Mouse (Mus musculus): ENCODE results near the gene Slc39a13. TPM values are rescaled to one million over a fixed set of nuclear protein-coding genes. Genes with fewer than 3 reads are reported as not detected.
"Not testable (repeated sequence)": the region's sequence is repeated elsewhere in the genome, so short reads cannot be mapped to it uniquely, and the experiment has no call there.

The Slc39a13 gene
- polyA plus RNA-seq, 1 experiment from 2014 or later = 20.3 TPM

GRCm38 (mm10) chr2:91033000-91033399 lies 37.2 kb downstream of the Slc39a13 start:
- no peak for DNase-seq (ENCODE audit: low spot score)
- Histone ChIP-seq H3K4me1 (peaks cover 9% of the 10 kb centered on the region), H3K4me3 (no peak overlapping the region), H3K9me3 (no peaks in the 10 kb centered on the region), H3K36me3 (replicated peaks) (no peaks in the 10 kb centered on the region), H3K27me3 (replicated peaks; ENCODE audit: low read depth, poor library complexity, severe bottlenecking) (no peaks in the 10 kb centered on the region), H3K27ac (replicated peaks) (no peak overlapping the region)
- 13% methylated on average over 3 of the region's 3 CpGs for WGBS

- Histone ChIP-seq H3K9me3 (no peaks in the 10 kb centered on the region), H3K27ac (replicated peaks) (no peak overlapping the region)
- 87% methylated on average over 4 of the region's 4 CpGs for WGBS
Measured at GRCm38 (mm10) chr2:91031216-91031615, 39.0 kb downstream of the Slc39a13 start.

GRCm38 (mm10) chr2:91027391-91028214 lies 42.6 kb downstream of the Slc39a13 start:
- H3K4me1 ChIP-seq = no peaks in the 10 kb centered on the region
- DNase-seq (ENCODE audit: low spot score) = no peak

More at GRCm38 (mm10) chr2:91031216-91031615, 39.0 kb downstream of the Slc39a13 start:
- no peak for DNase-seq (ENCODE audit: low spot score)
- H3K4me3 ChIP-seq = no peak overlapping the region
- H3K4me1 ChIP-seq = peaks cover 9% of the 10 kb centered on the region
- H3K36me3 ChIP-seq (replicated peaks) = no peaks in the 10 kb centered on the region
- no peaks in the 10 kb centered on the region for H3K27me3 ChIP-seq (replicated peaks; ENCODE audit: low read depth, poor library complexity, severe bottlenecking)

GRCm38 (mm10) chr2:91026491-91026890 lies 43.7 kb downstream of the Slc39a13 start:
- H3K27me3 ChIP-seq (replicated peaks; ENCODE audit: low read depth, poor library complexity, severe bottlenecking) = no peaks in the 10 kb centered on the region
- H3K9me3 ChIP-seq = no peaks in the 10 kb centered on the region
- H3K4me3 ChIP-seq = no peak overlapping the region
- H3K27ac ChIP-seq (replicated peaks) = no peak overlapping the region
- 78% methylated on average over 1 of the region's 1 CpGs for WGBS
- H3K4me1 ChIP-seq = no peaks in the 10 kb centered on the region
- H3K36me3 ChIP-seq (replicated peaks) = peaks cover 11% of the 10 kb centered on the region
- no peak for DNase-seq (ENCODE audit: low spot score)

More at GRCm38 (mm10) chr2:91027391-91028214, 42.6 kb downstream of the Slc39a13 start:
- Histone ChIP-seq H3K9me3 (no peaks in the 10 kb centered on the region), H3K4me3 (no peak overlapping the region), H3K27ac (replicated peaks) (no peak overlapping the region), H3K36me3 (replicated peaks) (peaks cover 5% of the 10 kb centered on the region; the same call in 1 of the 2 replicates), H3K27me3 (replicated peaks; ENCODE audit: low read depth, poor library complexity, severe bottlenecking) (no peaks in the 10 kb centered on the region)
- 90% methylated on average over 9 of the region's 9 CpGs for WGBS

GRCm38 (mm10) chr2:91025081-91025516 lies 45.1 kb downstream of the Slc39a13 start:
- DNase-seq (ENCODE audit: low spot score) = no peak
- 91% methylated on average over 1 of the region's 1 CpGs for WGBS
- H3K4me3 ChIP-seq = no peak overlapping the region
- H3K4me1 ChIP-seq = no peaks in the 10 kb centered on the region
- H3K27me3 ChIP-seq (replicated peaks; ENCODE audit: low read depth, poor library complexity, severe bottlenecking) = no peaks in the 10 kb centered on the region
- peaks cover 25% of the 10 kb centered on the region for H3K36me3 ChIP-seq (replicated peaks)
- H3K9me3 ChIP-seq = no peaks in the 10 kb centered on the region
- no peak overlapping the region for H3K27ac ChIP-seq (replicated peaks)

- DNase-seq (ENCODE audit: low spot score) = no peak
- H3K4me3 ChIP-seq = no peak overlapping the region
- no peaks in the 10 kb centered on the region for H3K4me1 ChIP-seq
- 89% methylated on average over 1 of the region's 1 CpGs for WGBS
- H3K36me3 ChIP-seq (replicated peaks) = peaks cover 35% of the 10 kb centered on the region
- no peaks in the 10 kb centered on the region for H3K9me3 ChIP-seq
- no peak overlapping the region for H3K27ac ChIP-seq (replicated peaks)
- H3K27me3 ChIP-seq (replicated peaks; ENCODE audit: low read depth, poor library complexity, severe bottlenecking) = no peaks in the 10 kb centered on the region
Measured at GRCm38 (mm10) chr2:91023956-91024355, 46.3 kb downstream of the Slc39a13 start.

GRCm38 (mm10) chr2:91023131-91023530 lies 47.1 kb downstream of the Slc39a13 start:
- Histone ChIP-seq H3K36me3 (replicated peaks) (peaks cover 43% of the 10 kb centered on the region), H3K27ac (replicated peaks) (no peak overlapping the region), H3K4me1 (no peaks in the 10 kb centered on the region), H3K9me3 (no peaks in the 10 kb centered on the region), H3K27me3 (replicated peaks; ENCODE audit: low read depth, poor library complexity, severe bottlenecking) (no peaks in the 10 kb centered on the region), H3K4me3 (no peak overlapping the region)
- WGBS = 70% methylated on average over 2 of the region's 2 CpGs
- DNase-seq (ENCODE audit: low spot score) = no peak

- not testable (repeated sequence) for H3K4me3 ChIP-seq; H3K4me1 ChIP-seq; DNase-seq (ENCODE audit: low spot score); H3K27me3 ChIP-seq (replicated peaks; ENCODE audit: low read depth, poor library complexity, severe bottlenecking); H3K9me3 ChIP-seq; H3K27ac ChIP-seq (replicated peaks)
- H3K36me3 ChIP-seq (replicated peaks) = peaks cover 52% of the 10 kb centered on the region
- WGBS = 93% methylated on average over 7 of the region's 7 CpGs
Measured at GRCm38 (mm10) chr2:91022266-91022665, 48.0 kb downstream of the Slc39a13 start.

- H3K27ac ChIP-seq (replicated peaks) = no peak overlapping the region
- H3K9me3 ChIP-seq = no peaks in the 10 kb centered on the region
- H3K27me3 ChIP-seq (replicated peaks; ENCODE audit: low read depth, poor library complexity, severe bottlenecking) = no peaks in the 10 kb centered on the region
- no peak overlapping the region for H3K4me3 ChIP-seq
- DNase-seq (ENCODE audit: low spot score) = no peak
- peaks cover 74% of the 10 kb centered on the region for H3K36me3 ChIP-seq (replicated peaks)
- peaks cover 3% of the 10 kb centered on the region; the same call in 1 of the 2 replicates for H3K4me1 ChIP-seq
- 96% methylated on average over 3 of the region's 3 CpGs for WGBS
Measured at GRCm38 (mm10) chr2:91019911-91020310, 50.3 kb downstream of the Slc39a13 start.

- Histone ChIP-seq H3K27ac (replicated peaks) (no peak overlapping the region), H3K9me3 (no peaks in the 10 kb centered on the region), H3K27me3 (replicated peaks; ENCODE audit: low read depth, poor library complexity, severe bottlenecking) (no peaks in the 10 kb centered on the region), H3K36me3 (replicated peaks) (peaks cover 86% of the 10 kb centered on the region), H3K4me1 (peaks cover 3% of the 10 kb centered on the region; the same call in 1 of the 2 replicates), H3K4me3 (no peak overlapping the region)
- WGBS = 90% methylated on average over 8 of the region's 8 CpGs
- no peak for DNase-seq (ENCODE audit: low spot score)
Measured at GRCm38 (mm10) chr2:91018061-91018788, 52.0 kb downstream of the Slc39a13 start.

GRCm38 (mm10) chr2:91015386-91015785 lies 54.8 kb downstream of the Slc39a13 start:
- Histone ChIP-seq H3K9me3 (no peaks in the 10 kb centered on the region), H3K27me3 (replicated peaks; ENCODE audit: low read depth, poor library complexity, severe bottlenecking) (no peaks in the 10 kb centered on the region), H3K4me1 (peaks cover 3% of the 10 kb centered on the region; the same call in 1 of the 2 replicates), H3K36me3 (replicated peaks) (peaks cover 96% of the 10 kb centered on the region), H3K27ac (replicated peaks) (no peak overlapping the region), H3K4me3 (no peak overlapping the region)
- 89% methylated on average over 4 of the region's 4 CpGs for WGBS
- DNase-seq (ENCODE audit: low spot score) = no peak

- Histone ChIP-seq H3K9me3 (no peaks in the 10 kb centered on the region), H3K36me3 (replicated peaks) (peaks cover 97% of the 10 kb centered on the region), H3K4me1 (peaks cover 3% of the 10 kb centered on the region; the same call in 1 of the 2 replicates), H3K4me3 (no peak overlapping the region), H3K27ac (replicated peaks) (no peak overlapping the region), H3K27me3 (replicated peaks; ENCODE audit: low read depth, poor library complexity, severe bottlenecking) (no peaks in the 10 kb centered on the region)
- WGBS = 93% methylated on average over 2 of the region's 2 CpGs
- DNase-seq (ENCODE audit: low spot score) = no peak
Measured at GRCm38 (mm10) chr2:91013881-91014280, 56.3 kb downstream of the Slc39a13 start.

Data from embryonic facial prominence, embryonic 10.5 days (tissue).